Mouse (Mus musculus) limb, embryonic 13.5 days (tissue): ENCODE measurements around the gene Arl16. TPM values are rescaled to one million over a fixed set of nuclear protein-coding genes. Genes with fewer than 3 reads are reported as not detected.

ENCODE experiments used
- ATAC-seq: fragments of 200-750 bp; cut with Nextera tagmentation; 2 replicates; pipeline ENCODE4 v1.8.0; 2017; ENCODE audit warnings: low read depth, moderate number of reproducible peaks, moderate TSS enrichment; ENCODE audit not compliant: low FRiP score
- H3K27ac ChIP-seq: fragments of 300-500 bp; sonication (generic); 2 replicates; pipeline ENCODE4 v1.5.1; 2015; ENCODE audit warnings: inconsistent platforms, mild to moderate bottlenecking, moderate library complexity
- H3K27me3 ChIP-seq: fragments of 300-500 bp; sonication (generic); 2 replicates; pipeline ENCODE4 v1.6.1; 2015; ENCODE audit warnings: mild to moderate bottlenecking, inconsistent platforms
- H3K36me3 ChIP-seq: fragments of 300-500 bp; sonication (generic); 2 replicates; pipeline ENCODE4 v1.6.1; 2015; ENCODE audit warnings: inconsistent platforms, mild to moderate bottlenecking, moderate library complexity
- H3K4me1 ChIP-seq: fragments of 300-500 bp; sonication (generic); 2 replicates; pipeline ENCODE4 v1.6.1; 2015; ENCODE audit warnings: inconsistent platforms
- H3K4me2 ChIP-seq: fragments of 300-500 bp; sonication (generic); replicated peaks from 2 replicates; pipeline ENCODE4 v1.6.1; 2015; ENCODE audit warnings: inconsistent platforms, mild to moderate bottlenecking, moderate library complexity
- H3K4me3 ChIP-seq: fragments of 300-500 bp; sonication (generic); 2 replicates; pipeline ENCODE4 v1.5.1; 2015; ENCODE audit warnings: moderate library complexity, mild to moderate bottlenecking, inconsistent platforms
- H3K9ac ChIP-seq: fragments of 300-500 bp; sonication (generic); 2 replicates; pipeline ENCODE4 v1.6.1; 2015; ENCODE audit warnings: mild to moderate bottlenecking, inconsistent platforms
- H3K9me3 ChIP-seq: fragments of 300-500 bp; sonication (generic); 2 replicates; pipeline ENCODE4 v1.6.1; 2016; ENCODE audit warnings: inconsistent platforms
- WGBS: fragments of 180-500 bp; shearing (Covaris S2); methylation state at CpG from one replicate; pipeline ENCODE4 v1.1.7; 2015; 5-methylcytosine and 5-hydroxymethylcytosine counted together
- polyA plus RNA-seq: library from polyadenylated mRNA; unstranded; fragments of >200 nt; fragmentation: Nextera tagmentation; extraction: Ambion mirVana; gene quantifications from 2 replicates; pipeline ENCODE4 v1.2.1, GENCODE M21; 2015

Arl16 gene
- polyA plus RNA-seq, 1 experiment from 2014 or later, result 65.8 TPM

- no peak for ATAC-seq
- Histone ChIP-seq H3K9ac (no peak overlapping the region), H3K4me3 (no peak overlapping the region), H3K9me3 (no peaks in the 10 kb centered on the region), H3K36me3 (peaks cover 27% of the 10 kb centered on the region), H3K27ac (no peak overlapping the region), H3K27me3 (no peaks in the 10 kb centered on the region), H3K4me1 (no peaks in the 10 kb centered on the region), H3K4me2 (no peak overlapping the region)
- WGBS, result 88% methylated on average over 4 of the region's 4 CpGs
Measured at GRCm38 (mm10) chr11:120501701-120502100, 34.3 kb upstream of the Arl16 start.

- Histone ChIP-seq H3K36me3 (peaks cover 34% of the 10 kb centered on the region), H3K27ac (no peak overlapping the region), H3K4me2 (no peak overlapping the region), H3K9ac (no peak overlapping the region), H3K4me1 (no peaks in the 10 kb centered on the region), H3K9me3 (no peaks in the 10 kb centered on the region), H3K4me3 (no peak overlapping the region), H3K27me3 (no peaks in the 10 kb centered on the region)
- WGBS, result 66% methylated on average over 6 of the region's 6 CpGs
- no peak for ATAC-seq
Measured at GRCm38 (mm10) chr11:120501018-120501417, 33.6 kb upstream of the Arl16 start.

- Histone ChIP-seq H3K36me3 (peaks cover 40% of the 10 kb centered on the region), H3K9me3 (no peaks in the 10 kb centered on the region), H3K4me1 (no peaks in the 10 kb centered on the region), H3K9ac (no peak overlapping the region), H3K4me2 (no peak overlapping the region), H3K27me3 (no peaks in the 10 kb centered on the region), H3K27ac (no peak overlapping the region), H3K4me3 (no peak overlapping the region)
- no peak for ATAC-seq
- WGBS, result 21% methylated on average over 3 of the region's 3 CpGs
Measured at GRCm38 (mm10) chr11:120500357-120500756, 33.0 kb upstream of the Arl16 start.

- Histone ChIP-seq H3K27ac (no peak overlapping the region), H3K9ac (no peak overlapping the region), H3K36me3 (peaks cover 45% of the 10 kb centered on the region), H3K4me1 (no peaks in the 10 kb centered on the region), H3K4me3 (no peak overlapping the region), H3K9me3 (no peaks in the 10 kb centered on the region), H3K27me3 (no peaks in the 10 kb centered on the region), H3K4me2 (no peak overlapping the region)
- no peak for ATAC-seq
- 81% methylated on average over 6 of the region's 6 CpGs for WGBS
Measured at GRCm38 (mm10) chr11:120499894-120500293, 32.5 kb upstream of the Arl16 start.

- 87% methylated on average over 5 of the region's 5 CpGs for WGBS
- Histone ChIP-seq H3K9ac (no peak overlapping the region), H3K9me3 (no peaks in the 10 kb centered on the region), H3K27ac (no peak overlapping the region), H3K4me2 (no peak overlapping the region), H3K4me3 (no peak overlapping the region), H3K36me3 (peaks cover 53% of the 10 kb centered on the region), H3K4me1 (peaks cover 2% of the 10 kb centered on the region; the same call in 1 of the 2 replicates), H3K27me3 (no peaks in the 10 kb centered on the region)
- ATAC-seq, result no peak
Measured at GRCm38 (mm10) chr11:120498891-120499290, 31.5 kb upstream of the Arl16 start.

GRCm38 (mm10) chr11:120498226-120498625 lies 30.8 kb upstream of the Arl16 start:
- WGBS, result 92% methylated on average over 12 of the region's 12 CpGs

GRCm38 (mm10) chr11:120497436-120497835 lies 30.0 kb upstream of the Arl16 start:
- no peak overlapping the region for H3K4me2 ChIP-seq
- 92% methylated on average over 3 of the region's 3 CpGs for WGBS

More at GRCm38 (mm10) chr11:120498226-120498625, 30.8 kb upstream of the Arl16 start:
- Histone ChIP-seq H3K4me2 (no peak overlapping the region), H3K4me3 (no peak overlapping the region), H3K9me3 (no peaks in the 10 kb centered on the region), H3K27me3 (no peaks in the 10 kb centered on the region), H3K27ac (no peak overlapping the region), H3K9ac (no peak overlapping the region), H3K4me1 (peaks cover 9% of the 10 kb centered on the region), H3K36me3 (peaks cover 53% of the 10 kb centered on the region)
- ATAC-seq, result no peak

GRCm38 (mm10) chr11:120493911-120494310 lies 26.5 kb upstream of the Arl16 start:
- Histone ChIP-seq H3K9ac (peak overlapping the region; percentile 85), H3K36me3 (peaks cover 51% of the 10 kb centered on the region), H3K4me3 (peak overlapping the region; percentile 94; the same call in 1 of the 2 replicates), H3K9me3 (no peaks in the 10 kb centered on the region), H3K27me3 (no peaks in the 10 kb centered on the region), H3K4me2 (peak overlapping the region; percentile 97; the same call in 1 of the 2 replicates), H3K4me1 (peaks cover 42% of the 10 kb centered on the region), H3K27ac (no peak overlapping the region)
- ATAC-seq, result no peak
- whole genome bisulfite sequencing, result 83% methylated on average over 3 of the region's 3 CpGs

More at GRCm38 (mm10) chr11:120497436-120497835, 30.0 kb upstream of the Arl16 start:
- no peak for ATAC-seq
- Histone ChIP-seq H3K4me1 (peaks cover 17% of the 10 kb centered on the region), H3K9me3 (no peaks in the 10 kb centered on the region), H3K36me3 (peaks cover 53% of the 10 kb centered on the region), H3K9ac (no peak overlapping the region), H3K4me3 (no peak overlapping the region), H3K27ac (no peak overlapping the region), H3K27me3 (no peaks in the 10 kb centered on the region)

GRCm38 (mm10) chr11:120493351-120493750 lies 25.9 kb upstream of the Arl16 start:
- no peaks in the 10 kb centered on the region for H3K27me3 ChIP-seq
- H3K9ac ChIP-seq, result peak overlapping the region; percentile 85
- peaks cover 51% of the 10 kb centered on the region for H3K36me3 ChIP-seq
- H3K9me3 ChIP-seq, result no peaks in the 10 kb centered on the region
- peaks cover 42% of the 10 kb centered on the region for H3K4me1 ChIP-seq
- WGBS, result 48% methylated on average over 3 of the region's 3 CpGs
- peak overlapping the region; percentile 97 for H3K4me2 ChIP-seq
- no peak for ATAC-seq
- H3K4me3 ChIP-seq, result peak overlapping the region; percentile 94
- peak overlapping the region; percentile 79; the same call in 1 of the 2 replicates for H3K27ac ChIP-seq

GRCm38 (mm10) chr11:120492878-120493203 lies 25.4 kb upstream of the Arl16 start:
- Histone ChIP-seq H3K36me3 (peaks cover 51% of the 10 kb centered on the region), H3K27me3 (no peaks in the 10 kb centered on the region), H3K4me1 (peaks cover 42% of the 10 kb centered on the region), H3K4me2 (peak overlapping the region; percentile 97), H3K4me3 (peak overlapping the region; percentile 94), H3K9ac (peak overlapping the region; percentile 85), H3K27ac (peak overlapping the region; percentile 79; the same call in 1 of the 2 replicates), H3K9me3 (no peaks in the 10 kb centered on the region)
- no peak for ATAC-seq
- WGBS, result 30% methylated on average over 3 of the region's 3 CpGs

GRCm38 (mm10) chr11:120492024-120492877 lies 24.8 kb upstream of the Arl16 start:
- Histone ChIP-seq H3K36me3 (peaks cover 51% of the 10 kb centered on the region), H3K27ac (peak overlapping the region; percentile 79), H3K4me2 (peak overlapping the region; percentile 97), H3K9ac (peak overlapping the region; percentile 85), H3K27me3 (no peaks in the 10 kb centered on the region), H3K9me3 (no peaks in the 10 kb centered on the region), H3K4me3 (peak overlapping the region; percentile 94), H3K4me1 (peaks cover 42% of the 10 kb centered on the region)
- WGBS, result under 1% methylated on average over 47 of the region's 48 CpGs
- peak; percentile 48; the same call in 1 of the 2 replicates for ATAC-seq

GRCm38 (mm10) chr11:120491317-120492023 lies 24.1 kb upstream of the Arl16 start, which contains the start of gene Slc25a10:
Slc25a10 (plus strand) TSS chr11:120491840.
- H3K27ac ChIP-seq, result peak within 1 kb of the TSS; percentile 79
- peak; percentile 86 for ATAC-seq
- no peaks in the 10 kb centered on the region for H3K27me3 ChIP-seq
- H3K4me3 ChIP-seq, result peak within 1 kb of the TSS; percentile 94
- H3K36me3 ChIP-seq, result peaks cover 51% of the 10 kb centered on the region
- no peaks in the 10 kb centered on the region for H3K9me3 ChIP-seq
- H3K4me1 ChIP-seq, result peaks cover 42% of the 10 kb centered on the region
- peak within 1 kb of the TSS; percentile 97 for H3K4me2 ChIP-seq
- WGBS, result under 1% methylated on average over 33 of the region's 35 CpGs
- H3K9ac ChIP-seq, result peak within 1 kb of the TSS; percentile 85
